In the genomic region with DNA sequence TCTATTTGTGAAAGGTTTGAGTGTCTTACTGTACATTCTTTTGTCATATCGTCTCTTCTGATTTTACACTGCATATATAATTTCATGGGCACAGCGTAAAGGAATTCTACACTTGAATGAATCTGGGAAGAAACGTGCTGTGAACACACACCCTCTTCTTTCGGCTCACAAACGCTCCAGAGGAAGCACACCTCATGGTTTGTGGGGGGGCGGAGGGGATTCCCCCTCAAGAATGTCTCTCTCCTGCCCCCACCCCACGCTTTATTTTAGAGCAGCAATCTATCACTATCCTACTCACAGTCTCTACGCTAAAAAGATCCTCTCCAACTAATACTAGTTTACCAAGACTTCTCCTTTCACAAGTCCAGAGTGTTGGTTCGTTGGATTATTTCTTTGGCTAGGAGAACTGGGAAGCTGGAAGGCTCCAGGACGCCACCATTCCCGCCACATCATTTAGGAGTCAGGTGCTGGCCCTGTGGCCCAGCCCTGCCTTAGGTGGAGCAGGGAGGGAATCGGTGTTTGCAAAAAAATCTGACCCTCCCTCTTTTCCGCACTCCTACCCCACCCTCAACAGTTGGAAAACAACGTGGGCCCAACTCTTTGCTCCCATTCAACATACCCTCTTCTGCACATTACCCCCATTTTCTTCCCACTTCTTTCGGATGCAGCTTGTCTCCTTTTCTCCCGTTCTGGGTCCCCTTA, we compare ENCODE assay signal across 8 mouse cellular contexts. TPM values are rescaled to one million over a fixed set of nuclear protein-coding genes. Genes with fewer than 3 reads are reported as not detected.
DNase-seq lines count a peak whose midpoint lies in the region; ATAC-seq and TF ChIP-seq lines count a peak whose summit lies in the region.

No protein-coding gene starts in this region.

- peak; percentile 37; the same call in 1 of the 2 replicates for ATAC-seq in erythroid progenitor cell, adult 5-6 weeks (replicated peaks; ENCODE audit: low FRiP score, poor library complexity, severe bottlenecking)
- ATAC-seq in limb, embryonic 14.5 days (ENCODE audit: low FRiP score, low read depth): peak; percentile 47
- ATAC-seq in neural tube, embryonic 13.5 days (ENCODE audit: low read depth): peak; percentile 71
- ATAC-seq in monocyte, adult 5-6 weeks (replicated peaks; ENCODE audit: insufficient number of reproducible peaks, low FRiP score, low TSS enrichment, poor library complexity, severe bottlenecking): no peak

- peak overlapping the region; percentile 92 for H3K27ac ChIP-seq in limb, embryonic 14.5 days (replicated peaks; ENCODE audit: low read depth, low read length)
- H3K27ac ChIP-seq in neural tube, embryonic 13.5 days (replicated peaks): peak overlapping the region; percentile 95

- H3K4me3 ChIP-seq in limb, embryonic 14.5 days (replicated peaks; ENCODE audit: low read length): peak overlapping the region; percentile 79
- peak overlapping the region; percentile 87 for H3K4me3 ChIP-seq in neural tube, embryonic 13.5 days

- TF ChIP-seq POLR2A in limb, embryonic 14.5 days (IDR thresholded peaks at IDR 0.05; ENCODE audit: borderline replicate concordance, extremely low read depth, insufficient read depth, insufficient read length): no peak

- peak; percentile 10 to 35 for DNase-seq in left cerebral cortex, postnatal 25 days (ENCODE audit: low spot score in 2 of 2)
- DNase-seq in left cerebral cortex, adult 8-10 months (ENCODE audit: low spot score in 2 of 2): no peak
- peak; percentile 82 for DNase-seq in ZHBTc4 (ENCODE audit: low read depth, low spot score)
- DNase-seq in limb, embryonic 14.5 days (ENCODE audit: low spot score): no peak
- no peak for DNase-seq in ovary, postnatal 36 days (ENCODE audit: low spot score)

- H3K9me3 ChIP-seq in limb, embryonic 14.5 days (ENCODE audit: control insufficient read depth, low read length): no peaks in the 10 kb centered on the region
- no peaks in the 10 kb centered on the region for H3K9me3 ChIP-seq in neural tube, embryonic 13.5 days

- H3K9ac ChIP-seq in limb, embryonic 14.5 days (ENCODE audit: low read depth, low read length, severe bottlenecking): peak overlapping the region; percentile 83
- H3K9ac ChIP-seq in neural tube, embryonic 13.5 days: peak overlapping the region; percentile 90

- WGBS in limb, embryonic 14.5 days: 3% methylated on average over 16 of the region's 16 CpGs
- 2% methylated on average over 16 of the region's 16 CpGs for WGBS in neural tube, embryonic 13.5 days

- peaks cover 14% of the 10 kb centered on the region; the same call in 1 of the 2 replicates for H3K4me1 ChIP-seq in limb, embryonic 14.5 days (ENCODE audit: control insufficient read depth, insufficient read depth, low read length)
- peaks cover 17% of the 10 kb centered on the region for H3K4me1 ChIP-seq in neural tube, embryonic 13.5 days (replicated peaks)

- no peaks in the 10 kb centered on the region for H3K36me3 ChIP-seq in limb, embryonic 14.5 days (ENCODE audit: control insufficient read depth, insufficient read depth, low read length)
- H3K36me3 ChIP-seq in neural tube, embryonic 13.5 days: no peaks in the 10 kb centered on the region

- intact Hi-C loops in left cerebral cortex, postnatal 25 days (cut with DNase I): no loop called here

- H3K27me3 ChIP-seq in limb, embryonic 14.5 days (ENCODE audit: control insufficient read depth, insufficient read depth, low read length): no peaks in the 10 kb centered on the region
- H3K27me3 ChIP-seq in neural tube, embryonic 13.5 days: no peaks in the 10 kb centered on the region

- H3K4me2 ChIP-seq in limb, embryonic 14.5 days (replicated peaks; ENCODE audit: low read depth, low read length, severe bottlenecking): peak overlapping the region; percentile 83
- H3K4me2 ChIP-seq in neural tube, embryonic 13.5 days: peak overlapping the region; percentile 91

RNA-seq across cellular contexts. Expression of gene Usp54, which starts 0.8 kb away (rescaled TPM):
- total RNA-seq in left cerebral cortex, postnatal 25 days (2021): 10 to 100 TPM; 38.5 to 46.7 TPM
- total RNA-seq in left cerebral cortex, adult 8-10 months (2022): 10 to 100 TPM; 52.2 to 58.6 (median 54.9) TPM
- 4.0 and 8.4 TPM in 2 replicates for total RNA-seq in erythroid progenitor cell, adult 5-6 weeks (2015; ENCODE audit: low replicate concordance)
- 4.7 and 5.5 TPM in 2 replicates for total RNA-seq in erythroid progenitor cell, adult 5-6 weeks (2017; ENCODE audit: low replicate concordance)
- polyA plus RNA-seq in limb, embryonic 14.5 days (2012; rRNA removed): 16.3 and 17.3 TPM in 2 replicates
- polyA plus RNA-seq in limb, embryonic 14.5 days (2014; fragmentation: Nextera tagmentation; extraction: Ambion mirVana): 9.6 and 11.0 TPM in 2 replicates
- polyA plus RNA-seq in neural tube, embryonic 13.5 days (2015; fragmentation: Nextera tagmentation; extraction: Ambion mirVana): 9.3 and 10.3 TPM in 2 replicates
- 0.57 to 5.1 TPM (median 2.0 TPM) in 3 replicates for total RNA-seq in monocyte, adult 5-6 weeks (2017)

RNA-seq across cellular contexts. Expression of gene Myoz1, which starts 16.3 kb away (rescaled TPM):
- not detected for total RNA-seq in left cerebral cortex, postnatal 25 days (2021)
- 1 to 10 TPM in 2 of 4 experiments, under 1 TPM in 1, not detected in 1; 0.27 to 1.2 (median 1.1) TPM for total RNA-seq in left cerebral cortex, adult 8-10 months (2022)
- total RNA-seq in erythroid progenitor cell, adult 5-6 weeks (2015; ENCODE audit: low replicate concordance): not detected in 2 replicates
- not detected in 2 replicates for total RNA-seq in erythroid progenitor cell, adult 5-6 weeks (2017; ENCODE audit: low replicate concordance)
- polyA plus RNA-seq in limb, embryonic 14.5 days (2012; rRNA removed): 6.9 and 8.5 TPM in 2 replicates
- 3.8 and 9.7 TPM in 2 replicates for polyA plus RNA-seq in limb, embryonic 14.5 days (2014; fragmentation: Nextera tagmentation; extraction: Ambion mirVana)
- not detected in 2 replicates for polyA plus RNA-seq in neural tube, embryonic 13.5 days (2015; fragmentation: Nextera tagmentation; extraction: Ambion mirVana)
- total RNA-seq in monocyte, adult 5-6 weeks (2017): 1.1 TPM in 1 of 3 replicates, not detected in the others

RNA-seq across cellular contexts. Expression of gene Synpo2l, which starts 28.1 kb away (rescaled TPM):
- under 1 TPM; 0.23 to 0.28 TPM for total RNA-seq in left cerebral cortex, postnatal 25 days (2021)
- under 1 TPM; 0.23 to 0.57 (median 0.47) TPM for total RNA-seq in left cerebral cortex, adult 8-10 months (2022)
- total RNA-seq in erythroid progenitor cell, adult 5-6 weeks (2015; ENCODE audit: low replicate concordance): not detected in 2 replicates
- total RNA-seq in erythroid progenitor cell, adult 5-6 weeks (2017; ENCODE audit: low replicate concordance): not detected in 2 replicates
- polyA plus RNA-seq in limb, embryonic 14.5 days (2012; rRNA removed): 25.4 and 27.1 TPM in 2 replicates
- polyA plus RNA-seq in limb, embryonic 14.5 days (2014; fragmentation: Nextera tagmentation; extraction: Ambion mirVana): 25.2 and 31.5 TPM in 2 replicates
- polyA plus RNA-seq in neural tube, embryonic 13.5 days (2015; fragmentation: Nextera tagmentation; extraction: Ambion mirVana): 1.1 and 2.8 TPM in 2 replicates
- not detected in 3 replicates for total RNA-seq in monocyte, adult 5-6 weeks (2017)

RNA-seq across cellular contexts. Expression of gene Sec24c, which starts 34.0 kb away (rescaled TPM):
- total RNA-seq in left cerebral cortex, postnatal 25 days (2021): 100 to 1,000 TPM; 110 to 113 TPM
- total RNA-seq in left cerebral cortex, adult 8-10 months (2022): 100 to 1,000 TPM in 1 of 4 experiments, 10 to 100 TPM in 3; 87.9 to 102 (median 99.5) TPM
- 53.3 and 56.2 TPM in 2 replicates for total RNA-seq in erythroid progenitor cell, adult 5-6 weeks (2015; ENCODE audit: low replicate concordance)
- total RNA-seq in erythroid progenitor cell, adult 5-6 weeks (2017; ENCODE audit: low replicate concordance): 34.0 and 80.6 TPM in 2 replicates
- 149 and 207 TPM in 2 replicates for polyA plus RNA-seq in limb, embryonic 14.5 days (2012; rRNA removed)
- polyA plus RNA-seq in limb, embryonic 14.5 days (2014; fragmentation: Nextera tagmentation; extraction: Ambion mirVana): 77.2 and 84.0 TPM in 2 replicates
- 89.6 and 94.6 TPM in 2 replicates for polyA plus RNA-seq in neural tube, embryonic 13.5 days (2015; fragmentation: Nextera tagmentation; extraction: Ambion mirVana)
- 156 to 200 TPM (median 191 TPM) in 3 replicates for total RNA-seq in monocyte, adult 5-6 weeks (2017)

RNA-seq across cellular contexts. Expression of gene Fut11, which starts 54.7 kb away (rescaled TPM):
- total RNA-seq in left cerebral cortex, postnatal 25 days (2021): 10 to 100 TPM; 18.5 to 19.7 TPM
- 10 to 100 TPM; 14.4 to 15.4 (median 15.1) TPM for total RNA-seq in left cerebral cortex, adult 8-10 months (2022)
- 5.9 and 10.1 TPM in 2 replicates for total RNA-seq in erythroid progenitor cell, adult 5-6 weeks (2015; ENCODE audit: low replicate concordance)
- total RNA-seq in erythroid progenitor cell, adult 5-6 weeks (2017; ENCODE audit: low replicate concordance): 6.0 and 10.7 TPM in 2 replicates
- polyA plus RNA-seq in limb, embryonic 14.5 days (2012; rRNA removed): 22.6 and 26.7 TPM in 2 replicates
- 26.9 and 29.2 TPM in 2 replicates for polyA plus RNA-seq in limb, embryonic 14.5 days (2014; fragmentation: Nextera tagmentation; extraction: Ambion mirVana)
- 28.3 and 29.1 TPM in 2 replicates for polyA plus RNA-seq in neural tube, embryonic 13.5 days (2015; fragmentation: Nextera tagmentation; extraction: Ambion mirVana)
- 5.0 to 9.7 TPM (median 8.2 TPM) in 3 replicates for total RNA-seq in monocyte, adult 5-6 weeks (2017)

Comparison
In these comparisons a context has a peak if more than half of its experiments do, and no peak if none do; other contexts are left out.
1. DNase-seq: peak in left cerebral cortex, postnatal 25 days (2 of 2) and ZHBTc4 (single experiment); none in left cerebral cortex, adult 8-10 months (0 of 2), limb, embryonic 14.5 days (single experiment) and ovary, postnatal 36 days (single experiment).